Mouse (Mus musculus) cerebral cortex, adult 2 months (tissue): Measurements from ENCODE around the gene Tsc1.

ENCODE experiments used
- WGBS: fragments of 180-500 bp; shearing (Covaris S2); methylation state at CpG from one replicate; pipeline ENCODE4 v1.1.7; 2018; 5-methylcytosine and 5-hydroxymethylcytosine counted together

Gene Tsc1

DNA sequence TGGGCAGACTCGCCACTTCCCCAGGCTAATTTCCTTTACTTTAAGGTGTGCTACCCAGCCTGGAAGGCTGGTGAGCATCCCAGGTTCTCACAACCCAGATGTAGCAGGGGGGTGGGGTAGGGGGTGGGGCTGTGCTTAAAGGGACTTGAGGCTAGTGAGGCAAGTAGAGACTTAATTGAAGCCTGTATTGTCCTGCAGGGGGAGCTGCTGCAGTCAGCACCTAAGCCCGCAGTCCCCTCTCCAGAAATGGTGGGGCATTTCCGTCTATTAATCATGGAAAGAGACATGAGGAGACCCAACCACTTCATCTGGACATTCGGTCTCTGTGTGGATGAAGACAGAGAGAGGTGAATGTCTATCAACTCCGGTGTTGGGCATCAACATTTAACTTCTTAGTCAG is 24.7 kb upstream of the Tsc1 start:
- 49% methylated on average over 5 of the region's 5 CpGs for WGBS

DNA sequence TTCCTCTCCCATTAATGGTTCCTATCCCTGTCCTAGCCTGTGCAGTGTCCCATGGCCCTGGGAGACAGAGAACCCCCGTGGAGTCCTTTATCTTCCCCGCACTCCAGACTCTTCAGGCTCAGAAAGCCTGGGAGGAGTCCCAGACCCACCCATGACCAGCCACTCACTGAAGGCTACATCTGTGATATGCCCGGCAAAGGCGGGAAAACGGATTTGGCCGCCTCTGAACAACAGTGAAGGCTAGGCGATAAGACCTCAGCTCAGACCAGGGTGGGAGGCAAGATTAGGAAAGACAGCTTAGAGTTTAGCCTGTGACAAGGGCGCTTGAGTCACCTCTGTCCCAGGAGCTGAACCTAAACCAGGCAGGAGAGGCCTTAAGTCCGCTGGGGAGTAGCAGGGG is 24.2 kb upstream of the Tsc1 start:
- WGBS = 90% methylated on average over 9 of the region's 9 CpGs

DNA sequence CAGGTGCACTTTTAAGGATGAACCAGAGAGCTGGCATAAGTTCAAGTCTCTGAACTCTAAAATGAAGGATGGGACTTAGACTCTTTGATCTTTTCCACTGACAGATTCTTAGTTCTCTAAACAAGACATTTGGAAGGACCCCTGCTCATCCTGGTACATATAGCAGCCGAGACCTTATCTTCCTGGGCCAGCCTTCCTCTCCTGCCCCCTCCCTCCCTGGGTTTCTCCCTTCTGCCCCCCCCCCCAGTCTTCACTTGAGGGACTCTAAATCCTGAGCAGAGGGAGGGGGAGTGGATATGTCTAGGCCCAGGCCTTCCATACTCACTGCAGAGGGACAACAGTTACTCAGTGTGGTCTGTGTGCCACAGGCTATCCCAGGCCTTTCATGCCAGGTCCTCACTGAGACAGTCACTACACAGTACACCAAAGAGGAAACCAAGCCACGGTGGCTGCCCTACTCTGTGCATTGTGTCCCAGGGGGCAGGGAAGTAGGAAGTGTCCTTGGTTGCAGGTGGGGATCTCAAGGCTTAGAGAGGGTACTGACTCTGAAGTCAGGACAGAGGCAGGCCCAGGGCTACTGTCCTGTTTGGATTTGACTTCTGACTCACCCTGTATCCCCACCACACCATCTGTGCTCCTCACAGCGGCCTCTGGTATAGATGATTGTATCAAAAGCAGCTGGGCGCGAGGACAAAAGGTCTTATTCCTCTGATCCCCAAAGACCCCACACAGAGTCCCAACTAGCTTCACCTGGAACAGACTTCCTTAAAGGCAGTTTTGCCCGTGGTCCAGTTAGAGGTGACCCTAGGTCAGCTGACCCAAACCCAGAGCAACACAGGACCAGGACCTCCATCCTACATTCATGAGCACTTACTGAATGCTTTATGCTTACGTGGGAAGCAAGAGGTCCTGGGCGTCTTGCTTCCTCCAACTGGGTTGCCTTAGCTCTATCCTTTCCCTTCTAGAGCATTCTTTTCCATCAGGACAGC is 23.2 kb upstream of the Tsc1 start:
- 78% methylated on average over 8 of the region's 8 CpGs for WGBS

GRCm38 (mm10) chr2:28618777-28619336 is 22.2 kb upstream of the Tsc1 start:
- WGBS = 86% methylated on average over 6 of the region's 6 CpGs

DNA sequence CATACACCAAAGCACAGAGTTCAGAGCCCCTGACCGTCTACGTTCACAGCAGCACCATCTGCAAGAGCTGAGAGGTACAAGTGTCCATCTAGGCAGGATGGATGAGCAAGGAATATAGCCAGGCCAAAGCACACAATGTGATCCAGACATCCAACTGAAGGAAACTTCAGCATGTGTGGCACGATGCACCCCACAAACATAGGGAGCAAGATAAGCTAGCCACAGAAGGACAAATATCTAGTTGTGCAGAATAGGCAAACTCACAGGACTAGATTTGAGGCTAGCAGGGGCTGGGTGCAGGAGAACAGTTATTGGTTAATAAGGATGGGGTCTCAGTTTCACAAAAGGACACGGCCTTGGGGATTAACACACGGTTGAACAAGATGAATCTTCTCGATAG is 21.7 kb upstream of the Tsc1 start:
- WGBS = 92% methylated on average over 6 of the region's 6 CpGs

GRCm38 (mm10) chr2:28620522-28620921 is 20.5 kb upstream of the Tsc1 start:
- 49% methylated on average over 10 of the region's 10 CpGs for WGBS

- 17% methylated on average over 2 of the region's 2 CpGs for WGBS
Observed at GRCm38 (mm10) chr2:28621111-28621510, 19.9 kb upstream of the Tsc1 start.

GRCm38 (mm10) chr2:28621664-28622171 is 19.3 kb upstream of the Tsc1 start, which contains the start of gene Gfi1b:
Gene Gfi1b, minus strand, starts transcription at chr2:28621982.
- 8% methylated on average over 16 of the region's 16 CpGs for WGBS

DNA sequence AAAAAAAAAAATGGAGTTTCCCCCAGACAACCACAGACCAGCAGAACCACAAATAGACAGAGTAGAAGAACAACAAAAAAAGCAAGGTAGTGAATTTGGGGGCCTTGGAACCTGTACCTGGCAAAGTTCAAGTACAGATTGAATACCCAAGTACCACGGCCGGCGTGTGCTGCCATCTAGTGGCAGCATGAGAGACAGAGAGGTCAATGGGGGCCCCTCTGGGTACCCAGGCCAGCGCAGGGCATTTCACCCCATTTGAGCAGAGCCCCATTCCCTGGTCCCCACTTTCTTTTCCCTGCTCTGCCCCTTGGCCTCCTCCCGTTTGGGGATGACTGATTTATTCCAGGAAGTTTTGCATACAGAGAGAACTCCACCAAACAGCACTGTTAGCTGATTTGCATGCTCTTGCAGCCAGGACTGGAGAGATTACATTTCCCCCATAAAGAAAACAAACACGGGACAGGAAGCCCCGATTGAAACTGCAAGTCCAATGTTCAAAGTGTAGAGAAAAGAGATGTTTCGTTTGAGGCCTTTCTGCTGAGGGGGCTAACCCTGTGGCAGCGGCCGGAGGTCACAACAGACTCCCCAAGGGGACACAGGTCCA is 18.4 kb upstream of the Tsc1 start:
- WGBS = 32% methylated on average over 10 of the region's 10 CpGs

DNA sequence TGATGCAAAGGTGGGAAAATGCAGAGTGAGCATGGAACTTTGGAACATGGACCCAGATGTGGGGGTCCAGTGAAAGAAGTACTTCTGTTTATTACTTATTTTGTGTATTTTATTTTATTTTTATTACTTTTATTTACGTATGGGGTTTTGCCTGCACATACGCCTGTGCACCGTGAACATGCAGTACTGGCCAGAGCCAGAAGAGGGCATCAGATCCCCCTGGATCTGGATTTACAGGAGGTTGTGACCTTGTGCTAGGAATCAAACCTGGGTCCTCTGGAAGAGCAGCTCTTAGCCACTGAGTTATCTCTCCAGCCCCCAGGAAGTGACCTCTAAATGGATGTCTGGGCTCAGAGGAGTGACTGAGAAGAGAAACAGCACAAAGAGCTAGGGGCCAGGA is 16.2 kb upstream of the Tsc1 start:
- 89% methylated on average over 3 of the region's 3 CpGs for WGBS

- WGBS = 82% methylated on average over 3 of the region's 3 CpGs
Observed at GRCm38 (mm10) chr2:28626038-28626437, 15.0 kb upstream of the Tsc1 start.

DNA sequence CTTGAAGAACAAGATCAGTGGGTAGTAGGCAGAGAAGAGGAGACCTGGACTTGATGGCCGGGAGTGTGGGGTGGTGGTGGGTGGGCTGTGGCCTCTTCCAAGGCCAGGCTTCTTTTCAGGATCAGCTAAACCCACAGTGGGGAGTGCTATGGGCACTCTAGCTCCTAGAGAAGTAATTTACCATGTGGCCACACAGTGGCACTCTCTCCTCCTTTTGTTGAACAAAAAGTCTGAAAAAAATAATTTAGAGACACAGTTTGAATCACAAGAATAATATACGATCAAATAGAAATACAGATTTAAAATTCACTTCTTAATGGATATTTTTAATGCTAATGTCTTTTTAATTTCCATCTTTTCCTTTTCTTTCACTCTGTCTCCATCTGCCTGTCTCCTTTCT is 13.0 kb upstream of the Tsc1 start:
- WGBS = 47% methylated on average over 2 of the region's 2 CpGs

GRCm38 (mm10) chr2:28629911-28630381 is 11.1 kb upstream of the Tsc1 start:
- WGBS = 59% methylated on average over 4 of the region's 4 CpGs

GRCm38 (mm10) chr2:28632626-28633025 is 8.4 kb upstream of the Tsc1 start:
- WGBS = 71% methylated on average over 1 of the region's 1 CpGs

- WGBS = 41% methylated on average over 4 of the region's 4 CpGs
Observed at GRCm38 (mm10) chr2:28633136-28633535, 7.9 kb upstream of the Tsc1 start.

DNA sequence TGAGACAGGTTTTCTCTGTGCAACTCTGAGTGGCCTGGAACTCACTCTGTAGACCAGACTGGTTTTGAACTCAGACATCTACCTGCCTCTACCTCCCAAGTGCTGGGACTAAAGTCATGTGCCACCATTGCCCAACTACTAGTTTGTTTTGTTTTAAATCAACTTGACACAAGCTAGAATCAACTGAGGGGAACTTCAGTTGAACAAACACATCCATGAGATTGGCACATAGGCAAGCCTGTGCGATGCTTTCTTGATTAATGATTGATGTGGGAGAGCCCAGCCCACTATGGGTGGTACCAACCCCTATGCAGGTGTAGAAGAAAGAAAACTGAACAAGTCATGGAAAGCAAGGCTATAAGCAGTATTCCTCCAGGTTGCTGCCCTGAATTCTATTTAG is 5.8 kb upstream of the Tsc1 start:
- 92% methylated on average over 1 of the region's 1 CpGs for WGBS

DNA sequence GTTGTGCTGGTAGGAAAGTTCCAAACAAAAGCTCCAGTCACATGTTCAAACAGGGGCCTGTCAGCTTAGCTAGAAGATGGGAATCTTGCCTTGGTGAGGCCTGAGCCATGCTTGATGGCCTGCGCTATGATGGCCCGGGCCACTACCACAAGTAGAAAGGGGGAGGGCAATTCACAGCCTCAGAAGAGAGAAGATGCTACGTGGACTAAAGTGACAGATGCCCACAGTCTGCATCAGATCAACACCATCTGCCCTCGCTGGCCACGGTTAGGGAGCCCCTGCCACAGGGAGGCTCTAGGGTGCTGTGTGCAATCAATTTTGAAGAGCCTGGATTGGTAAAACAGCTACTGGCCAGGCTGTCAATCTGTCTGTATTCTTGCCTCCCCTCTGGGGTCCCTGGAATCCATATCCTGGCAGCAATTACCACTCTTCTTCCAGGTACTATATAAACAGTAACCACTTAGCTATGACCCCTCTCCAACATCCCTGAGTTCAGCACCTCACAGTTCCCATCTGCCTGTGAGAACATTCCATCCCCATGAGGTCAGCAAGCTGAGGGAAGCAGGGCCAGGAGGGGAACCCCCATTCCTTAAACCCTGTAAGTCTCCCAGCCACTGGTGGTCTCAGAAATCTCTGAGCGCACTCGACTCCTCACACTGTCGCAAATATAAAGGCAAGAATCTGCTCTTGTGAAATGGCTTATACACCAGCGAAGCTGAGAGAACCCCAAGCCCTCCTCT is 3.8 kb upstream of the Tsc1 start:
- 91% methylated on average over 9 of the region's 9 CpGs for WGBS

- WGBS = 45% methylated on average over 9 of the region's 9 CpGs
Observed at GRCm38 (mm10) chr2:28638352-28638751, 2.7 kb upstream of the Tsc1 start.

DNA sequence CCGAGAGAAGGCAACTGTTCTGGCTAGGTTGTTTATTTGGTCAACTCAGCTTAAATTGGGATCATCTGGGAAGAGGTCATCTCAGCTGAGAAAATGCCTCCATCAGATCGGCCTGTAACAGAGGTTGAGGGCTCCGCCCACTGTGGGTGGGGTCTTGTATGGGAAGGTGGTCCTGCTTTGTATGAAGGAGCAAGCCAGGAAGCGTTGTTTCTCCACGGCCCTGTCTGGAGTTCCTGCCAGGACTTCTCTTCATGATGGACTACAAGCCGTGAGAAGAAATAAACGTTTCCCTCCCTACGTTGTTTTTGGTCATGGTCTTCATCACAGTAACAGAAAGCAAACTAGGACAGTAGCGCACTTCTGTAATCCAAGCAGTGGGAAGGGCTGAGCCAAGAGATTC is 2.1 kb upstream of the Tsc1 start:
- WGBS = 34% methylated on average over 9 of the region's 9 CpGs

GRCm38 (mm10) chr2:28639794-28640193 is 1.2 kb upstream of the Tsc1 start:
- WGBS = 68% methylated on average over 7 of the region's 7 CpGs

DNA sequence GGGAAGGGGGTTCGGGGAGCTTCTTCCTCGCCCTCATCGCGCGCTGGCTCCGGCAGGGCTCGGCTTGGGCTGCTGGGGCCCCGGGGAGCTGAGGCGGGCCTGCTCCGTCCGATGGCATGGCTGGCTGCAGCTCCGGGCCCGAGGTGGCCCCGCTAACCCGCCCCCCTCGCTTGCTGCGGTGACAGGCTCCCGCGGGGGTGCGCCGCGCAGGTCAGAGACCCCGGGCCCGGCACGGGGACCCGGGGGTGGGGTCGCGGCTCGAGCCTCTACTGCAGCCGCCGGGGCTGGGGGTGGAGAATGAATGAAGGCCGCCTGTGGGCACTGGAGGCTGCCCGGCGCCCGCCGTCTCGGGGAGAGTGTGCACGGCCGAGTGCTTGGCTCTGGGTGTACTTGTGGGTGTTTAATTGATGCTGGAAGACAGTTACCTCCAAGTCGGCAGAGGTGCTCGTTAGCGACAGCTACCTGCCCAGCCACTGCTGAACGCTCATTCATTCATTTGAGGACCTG is 460 bp downstream of the Tsc1 start:
- WGBS = under 1% methylated on average over 41 of the region's 43 CpGs
